Mouse (Mus musculus) kidney, embryonic 14.5 days (tissue): ENCODE measurements around the gene Ccdc162. TPM values are rescaled to one million over a fixed set of nuclear protein-coding genes. Genes with fewer than 3 reads are reported as not detected.
"Not testable (repeated sequence)": the region's sequence is repeated elsewhere in the genome, so short reads cannot be mapped to it uniquely, and the experiment has no call there.

ENCODE experiments used
- ATAC-seq: fragments of 200-750 bp; cut with Nextera tagmentation; 2 replicates; pipeline ENCODE4 v1.8.0; 2017; ENCODE audit warnings: moderate number of reproducible peaks, mild to moderate bottlenecking, moderate TSS enrichment, moderate library complexity; ENCODE audit not compliant: low FRiP score, low TSS enrichment
- H3K27ac ChIP-seq: fragments of 300-500 bp; sonication (generic); 2 replicates; pipeline ENCODE4 v1.5.1; 2014; ENCODE audit warnings: low read depth, mild to moderate bottlenecking, low read length, moderate library complexity, mixed read lengths
- H3K27me3 ChIP-seq: fragments of 300-500 bp; sonication (generic); 2 replicates; pipeline ENCODE4 v1.6.1; 2014; ENCODE audit warnings: mild to moderate bottlenecking, low read length; ENCODE audit not compliant: control insufficient read depth, insufficient read depth
- H3K36me3 ChIP-seq: fragments of 300-500 bp; sonication (generic); 2 replicates; pipeline ENCODE4 v1.6.1; 2014; ENCODE audit warnings: low read length, mixed read lengths; ENCODE audit not compliant: control insufficient read depth, insufficient read depth
- H3K4me1 ChIP-seq: fragments of 300-500 bp; sonication (generic); 2 replicates; pipeline ENCODE4 v1.6.1; 2014; ENCODE audit warnings: low read length, mixed read lengths; ENCODE audit not compliant: control insufficient read depth, insufficient read depth
- H3K4me2 ChIP-seq: fragments of 300-500 bp; sonication (generic); replicated peaks from 2 replicates; pipeline ENCODE4 v1.6.1; 2014; ENCODE audit warnings: low read depth, mild to moderate bottlenecking, low read length
- H3K4me3 ChIP-seq: fragments of 300-500 bp; sonication (generic); 2 replicates; pipeline ENCODE4 v1.5.1; 2014; ENCODE audit warnings: mild to moderate bottlenecking, low read length
- H3K9ac ChIP-seq: fragments of 300-500 bp; sonication (generic); 2 replicates; pipeline ENCODE4 v1.6.1; 2014; ENCODE audit warnings: low read depth, mild to moderate bottlenecking, low read length, moderate library complexity
- H3K9me3 ChIP-seq: fragments of 300-500 bp; sonication (generic); 2 replicates; pipeline ENCODE4 v1.6.1; 2016; ENCODE audit warnings: low read length; ENCODE audit not compliant: control insufficient read depth
- WGBS: fragments of 180-500 bp; shearing (Covaris S2); extraction: QIAGEN DNeasy Blood & Tissue Kit; methylation state at CpG from one replicate; pipeline ENCODE4 v1.1.7; 2014; 5-methylcytosine and 5-hydroxymethylcytosine counted together
- polyA plus RNA-seq: library from polyadenylated mRNA; unstranded; fragments of >200 nt; fragmentation: Nextera tagmentation; extraction: Ambion mirVana; gene quantifications from 2 replicates; pipeline ENCODE4 v1.2.1, GENCODE M21; 2014

Ccdc162 gene
- polyA plus RNA-seq, 1 experiment from 2014 or later: 0.15 TPM

GRCm38 (mm10) chr10:41518508-41518980 lies 197.9 kb downstream of the Ccdc162 start:
- Histone ChIP-seq H3K9ac (peak overlapping the region; percentile 92), H3K27me3 (no peaks in the 10 kb centered on the region), H3K27ac (peak overlapping the region; percentile 94), H3K36me3 (peaks cover 6% of the 10 kb centered on the region; the same call in 1 of the 2 replicates), H3K9me3 (no peaks in the 10 kb centered on the region), H3K4me3 (peak overlapping the region; percentile 74), H3K4me1 (peaks cover 16% of the 10 kb centered on the region), H3K4me2 (peak overlapping the region; percentile 73)
- under 1% methylated on average over 23 of the region's 23 CpGs for WGBS
- peak; percentile 62 for ATAC-seq

- no peak overlapping the region for H3K4me3 ChIP-seq
- no peak overlapping the region for H3K9ac ChIP-seq
- no peak for ATAC-seq
- no peak overlapping the region for H3K4me2 ChIP-seq
- no peaks in the 10 kb centered on the region for H3K36me3 ChIP-seq
- no peaks in the 10 kb centered on the region for H3K4me1 ChIP-seq
- no peak overlapping the region for H3K27ac ChIP-seq
- no peaks in the 10 kb centered on the region for H3K27me3 ChIP-seq
- H3K9me3 ChIP-seq: no peaks in the 10 kb centered on the region
Observed at GRCm38 (mm10) chr10:41514921-41515320, 201.5 kb downstream of the Ccdc162 start.

- Histone ChIP-seq H3K4me3 (no peak overlapping the region), H3K4me2 (no peak overlapping the region), H3K27ac (no peak overlapping the region), H3K9ac (no peak overlapping the region), H3K4me1 (no peaks in the 10 kb centered on the region), H3K27me3 (no peaks in the 10 kb centered on the region), H3K36me3 (no peaks in the 10 kb centered on the region), H3K9me3 (no peaks in the 10 kb centered on the region)
- ATAC-seq: no peak
- 79% methylated on average over 4 of the region's 4 CpGs for WGBS
Observed at GRCm38 (mm10) chr10:41514301-41514700, 202.1 kb downstream of the Ccdc162 start.

GRCm38 (mm10) chr10:41509160-41509559 lies 207.3 kb downstream of the Ccdc162 start:
- H3K27me3 ChIP-seq: no peaks in the 10 kb centered on the region
- H3K36me3 ChIP-seq: no peaks in the 10 kb centered on the region
- no peaks in the 10 kb centered on the region for H3K9me3 ChIP-seq
- H3K4me2 ChIP-seq: no peak overlapping the region
- H3K9ac ChIP-seq: no peak overlapping the region
- H3K4me3 ChIP-seq: no peak overlapping the region
- H3K4me1 ChIP-seq: no peaks in the 10 kb centered on the region
- no peak for ATAC-seq
- no peak overlapping the region for H3K27ac ChIP-seq
- WGBS: 45% methylated on average over 2 of the region's 2 CpGs

GRCm38 (mm10) chr10:41505446-41505845 lies 211.0 kb downstream of the Ccdc162 start:
- not testable (repeated sequence) for H3K4me3 ChIP-seq, H3K4me1 ChIP-seq, H3K4me2 ChIP-seq, H3K9ac ChIP-seq, H3K27ac ChIP-seq, H3K36me3 ChIP-seq, H3K9me3 ChIP-seq, H3K27me3 ChIP-seq
- 2% methylated on average over 3 of the region's 3 CpGs for WGBS
- ATAC-seq: peak; percentile 71; the same call in 1 of the 2 replicates

GRCm38 (mm10) chr10:41504996-41505395 lies 211.4 kb downstream of the Ccdc162 start:
- Histone ChIP-seq H3K27ac (no peak overlapping the region), H3K9me3 (no peaks in the 10 kb centered on the region), H3K36me3 (no peaks in the 10 kb centered on the region), H3K9ac (no peak overlapping the region), H3K4me2 (no peak overlapping the region), H3K4me1 (no peaks in the 10 kb centered on the region), H3K4me3 (no peak overlapping the region), H3K27me3 (no peaks in the 10 kb centered on the region)
- 100% methylated on average over 1 of the region's 1 CpGs for WGBS
- ATAC-seq: no peak

- no peak for ATAC-seq
- Histone ChIP-seq H3K9ac (no peak overlapping the region), H3K9me3 (no peaks in the 10 kb centered on the region), H3K4me2 (no peak overlapping the region), H3K4me1 (no peaks in the 10 kb centered on the region), H3K27ac (no peak overlapping the region), H3K27me3 (no peaks in the 10 kb centered on the region), H3K4me3 (no peak overlapping the region), H3K36me3 (no peaks in the 10 kb centered on the region)
- 73% methylated on average over 4 of the region's 4 CpGs for WGBS
Observed at GRCm38 (mm10) chr10:41500941-41501340, 215.5 kb downstream of the Ccdc162 start.

- Histone ChIP-seq H3K9me3 (no peaks in the 10 kb centered on the region), H3K4me3 (no peak overlapping the region), H3K27ac (no peak overlapping the region), H3K4me1 (peaks cover 15% of the 10 kb centered on the region; the same call in 1 of the 2 replicates), H3K36me3 (peaks cover 20% of the 10 kb centered on the region), H3K27me3 (no peaks in the 10 kb centered on the region), H3K4me2 (peak overlapping the region; percentile 98), H3K9ac (no peak overlapping the region)
- ATAC-seq: no peak
- 59% methylated on average over 4 of the region's 4 CpGs for WGBS
Observed at GRCm38 (mm10) chr10:41491111-41491510, 225.3 kb downstream of the Ccdc162 start.

GRCm38 (mm10) chr10:41490518-41490873 lies 225.9 kb downstream of the Ccdc162 start:
- under 1% methylated on average over 29 of the region's 29 CpGs for WGBS
- ATAC-seq: no peak
- H3K9me3 ChIP-seq: no peaks in the 10 kb centered on the region
- peak overlapping the region; percentile 98 for H3K4me2 ChIP-seq
- peak overlapping the region; percentile 73 for H3K9ac ChIP-seq
- H3K27me3 ChIP-seq: no peaks in the 10 kb centered on the region
- H3K36me3 ChIP-seq: peaks cover 26% of the 10 kb centered on the region
- no peak overlapping the region for H3K27ac ChIP-seq
- peaks cover 15% of the 10 kb centered on the region; the same call in 1 of the 2 replicates for H3K4me1 ChIP-seq
- H3K4me3 ChIP-seq: peak overlapping the region; percentile 71
